Mouse (Mus musculus): Measurements from ENCODE around the gene Flt3l.
"Not testable (repeated sequence)": the region's sequence is repeated elsewhere in the genome, so short reads cannot be mapped to it uniquely, and the experiment has no call there.

The Flt3l gene

GRCm38 (mm10) chr7:45141319-45141718 lies 5.1 kb upstream of the Flt3l start:
- no peak for DNase-seq

- no peak for DNase-seq
Observed at GRCm38 (mm10) chr7:45139904-45140723, 3.9 kb upstream of the Flt3l start.

- DNase-seq: no peak
Observed at GRCm38 (mm10) chr7:45138403-45138802, 2.2 kb upstream of the Flt3l start.

- DNase-seq: no peak
Observed at GRCm38 (mm10) chr7:45137171-45138006, 1.2 kb upstream of the Flt3l start.

- DNase-seq: no peak
Observed at GRCm38 (mm10) chr7:45135370-45135769, 862 bp downstream of the Flt3l start.

- peak; percentile 65 for DNase-seq
Observed at GRCm38 (mm10) chr7:45134544-45135026, 1.6 kb downstream of the Flt3l start.

GRCm38 (mm10) chr7:45133446-45134159 lies 2.6 kb downstream of the Flt3l start:
- no peak for DNase-seq

- DNase-seq: no peak
Observed at GRCm38 (mm10) chr7:45131850-45132249, 4.4 kb downstream of the Flt3l start.

- DNase-seq: no peak
Observed at GRCm38 (mm10) chr7:45129776-45130512, 6.3 kb downstream of the Flt3l start.

GRCm38 (mm10) chr7:45129318-45129717 lies 6.9 kb downstream of the Flt3l start:
- peak; percentile 82 for DNase-seq

- peak; percentile 99 for DNase-seq
Observed at GRCm38 (mm10) chr7:45128624-45129246, 7.5 kb downstream of the Flt3l start, which contains the start of gene Rpl13a. Rpl13a (minus strand) TSS chr7:45128761.

- no peak for DNase-seq
Observed at GRCm38 (mm10) chr7:45127700-45128224, 8.5 kb downstream of the Flt3l start.

- DNase-seq: no peak
Observed at GRCm38 (mm10) chr7:45126844-45127699, 9.2 kb downstream of the Flt3l start.

- DNase-seq: no peak
Observed at GRCm38 (mm10) chr7:45126147-45126843, 9.9 kb downstream of the Flt3l start.

GRCm38 (mm10) chr7:45125649-45126048 lies 10.6 kb downstream of the Flt3l start:
- DNase-seq: not testable (repeated sequence)

- DNase-seq: peak; percentile 68
Observed at GRCm38 (mm10) chr7:45125144-45125600, 11.1 kb downstream of the Flt3l start.

- peak; percentile 100 for DNase-seq
Observed at GRCm38 (mm10) chr7:45124224-45125143, 11.7 kb downstream of the Flt3l start, which contains the start of gene Rps11. Rps11 (minus strand) TSS chr7:45124439.

GRCm38 (mm10) chr7:45123186-45123570 lies 13.1 kb downstream of the Flt3l start:
- peak; percentile 52 for DNase-seq
